Mouse (Mus musculus): ENCODE data around the gene Cpeb4.

- TF ChIP-seq POLR2A (IDR thresholded peaks at IDR 0.05; ENCODE audit: extremely low read depth, insufficient read depth, low read length) (no peak), CTCF (IDR thresholded peaks at IDR 0.05; ENCODE audit: low read depth, low read length) (no peak)
Measured at GRCm38 (mm10) chr11:31981830-31982229, 109.8 kb downstream of the Cpeb4 start.
